Mouse (Mus musculus): Measurements from ENCODE around the gene Clybl.

Gene Clybl

DNA sequence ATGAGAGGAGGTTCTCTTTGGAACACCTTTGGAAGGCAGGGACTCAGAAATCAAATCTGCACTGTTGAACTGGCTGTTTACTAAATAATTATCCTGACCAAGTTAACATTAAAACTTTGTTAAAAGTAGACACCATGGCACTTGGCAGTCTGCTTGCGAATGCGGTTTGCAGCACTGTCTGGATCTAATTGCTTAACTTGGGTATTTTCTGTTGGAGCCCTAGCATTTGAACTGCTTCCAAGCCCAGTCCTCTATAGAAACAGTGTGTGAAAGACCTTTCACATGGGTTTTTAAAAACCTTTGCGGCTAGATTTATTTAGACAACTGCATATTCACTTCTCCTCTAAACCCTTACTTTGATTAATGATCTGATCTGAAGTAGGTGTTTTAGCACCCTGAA, 242.9 kb downstream of the Clybl start:
- no peak for DNase-seq (ENCODE audit: low spot score)

DNA sequence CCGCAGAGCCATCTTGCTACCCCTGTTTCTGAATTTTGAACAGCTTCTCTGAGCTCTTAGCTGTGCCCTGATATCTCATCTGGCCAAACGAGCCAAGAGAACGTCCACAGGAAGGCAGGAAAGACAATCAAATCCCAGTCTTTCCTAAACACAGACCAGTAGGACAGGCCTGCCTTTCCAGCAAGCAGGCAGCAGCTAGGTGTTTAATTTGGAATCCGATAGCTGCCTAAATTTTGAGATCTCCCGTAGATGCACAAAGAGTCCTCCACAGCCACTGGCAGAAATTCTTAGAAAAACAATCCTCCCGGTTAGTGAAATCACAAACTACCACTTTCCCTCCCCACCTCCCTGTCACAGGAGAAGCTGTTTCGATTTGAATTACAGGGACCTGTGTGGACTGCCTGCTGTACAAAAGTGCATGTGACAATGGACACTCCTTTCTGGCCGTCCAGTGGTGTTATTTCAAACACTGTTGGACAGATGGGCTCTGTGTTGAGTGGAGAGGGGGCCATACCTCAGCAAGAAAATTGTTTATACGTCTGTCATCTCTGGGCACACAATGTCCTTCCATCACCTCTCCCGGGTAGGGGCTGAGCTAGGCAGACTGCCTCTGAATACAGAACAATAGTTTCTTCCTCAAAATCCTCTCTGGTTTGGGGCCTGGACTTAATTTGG, 245.2 kb downstream of the Clybl start:
- DNase-seq (ENCODE audit: low spot score): no peak

DNA sequence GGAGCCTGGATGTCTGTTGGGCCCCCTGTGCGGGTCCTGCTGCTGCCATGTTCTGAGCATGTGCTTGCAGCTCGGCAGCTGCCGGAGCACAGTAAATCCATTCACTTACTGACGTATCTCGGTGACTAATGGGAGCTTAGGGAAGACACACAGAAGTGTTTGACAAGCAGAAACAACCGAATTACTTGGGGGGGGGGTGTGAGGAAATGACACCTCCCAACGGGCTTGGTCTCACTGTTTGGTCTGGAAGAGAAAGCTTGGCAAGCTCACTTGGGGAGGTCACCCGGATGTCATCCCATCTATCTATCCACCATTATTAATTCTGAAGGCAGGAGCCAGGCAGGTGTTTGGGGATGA, 245.7 kb downstream of the Clybl start:
- no peak for DNase-seq (ENCODE audit: low spot score)

DNA sequence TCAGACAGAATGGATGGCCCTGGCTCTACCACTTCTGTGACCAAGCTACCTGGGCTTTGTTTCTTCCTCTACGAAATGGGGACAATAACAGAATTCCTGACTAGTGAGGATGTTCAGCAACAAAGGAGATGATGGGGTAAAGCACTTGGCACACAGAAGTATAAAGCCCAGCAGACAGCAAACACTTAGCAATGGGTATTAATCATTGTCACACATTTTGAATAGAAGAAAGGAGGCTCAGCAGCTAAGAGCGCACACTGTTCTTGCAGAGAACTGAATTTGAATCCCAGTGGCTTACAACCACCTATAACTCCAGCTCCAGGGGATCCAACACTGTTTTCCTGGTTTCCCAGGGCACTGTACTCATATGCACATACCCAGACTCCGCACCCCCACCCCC, 246.2 kb downstream of the Clybl start:
- no peak for DNase-seq (ENCODE audit: low spot score)

DNA sequence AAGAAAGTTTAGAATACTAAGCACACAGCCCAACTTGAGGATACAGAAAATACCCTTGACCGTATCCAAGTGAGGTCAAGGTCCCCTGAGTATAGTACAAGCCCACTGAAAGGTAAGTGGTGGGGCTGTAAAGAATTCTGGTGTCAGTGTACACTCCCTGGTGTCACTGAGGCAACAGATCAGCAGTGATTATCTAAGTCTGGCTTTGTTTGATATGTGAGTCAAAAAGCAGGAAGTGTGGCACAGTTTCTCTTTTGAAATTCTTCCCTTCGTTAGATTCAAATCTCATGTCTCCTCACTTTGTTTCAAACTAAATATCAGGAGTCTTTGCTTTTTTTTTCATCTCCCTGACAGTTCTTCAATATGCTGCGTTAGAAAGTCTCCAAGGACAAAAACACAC, 251.1 kb downstream of the Clybl start:
- DNase-seq (ENCODE audit: low spot score): no peak

DNA sequence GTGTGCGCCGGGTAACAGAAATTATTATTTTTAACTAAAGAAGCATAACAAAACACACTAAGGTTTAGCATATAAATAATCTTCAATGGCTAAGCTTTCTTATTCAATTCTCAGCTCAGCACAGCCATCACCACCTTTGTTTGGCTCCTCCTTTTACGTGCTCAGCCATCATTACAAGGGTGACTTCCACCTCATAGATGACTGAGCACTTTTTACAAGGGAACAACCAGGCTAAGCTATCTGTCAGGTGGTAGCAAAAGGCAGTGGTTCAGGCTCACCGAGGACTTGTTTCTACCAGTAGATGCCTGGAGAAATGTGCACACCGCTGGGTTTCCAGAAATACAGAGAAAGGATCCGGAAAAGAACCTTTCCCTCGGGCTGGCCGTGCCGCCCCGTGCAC, 252.5 kb downstream of the Clybl start:
- no peak for DNase-seq (ENCODE audit: low spot score)

DNA sequence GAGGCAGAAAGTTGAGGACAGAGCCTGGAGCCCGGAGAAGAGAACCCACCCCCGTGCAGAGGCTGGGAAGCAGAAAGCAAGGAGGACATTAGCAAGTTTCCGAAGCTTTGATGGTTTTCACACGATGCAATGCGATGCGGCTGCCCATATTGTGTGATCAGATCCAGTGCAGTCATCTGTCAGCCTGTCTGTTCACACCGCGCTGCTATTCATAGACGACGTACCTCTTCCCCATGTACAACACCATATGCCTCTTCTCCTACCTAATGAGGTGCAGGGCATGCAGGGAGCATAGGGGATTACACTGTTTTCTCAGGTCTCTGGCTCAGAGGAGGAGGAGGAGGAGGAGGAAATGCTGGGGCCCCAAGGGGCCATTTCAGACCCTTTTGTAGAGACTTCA, 255.3 kb downstream of the Clybl start:
- DNase-seq (ENCODE audit: low spot score): no peak

DNA sequence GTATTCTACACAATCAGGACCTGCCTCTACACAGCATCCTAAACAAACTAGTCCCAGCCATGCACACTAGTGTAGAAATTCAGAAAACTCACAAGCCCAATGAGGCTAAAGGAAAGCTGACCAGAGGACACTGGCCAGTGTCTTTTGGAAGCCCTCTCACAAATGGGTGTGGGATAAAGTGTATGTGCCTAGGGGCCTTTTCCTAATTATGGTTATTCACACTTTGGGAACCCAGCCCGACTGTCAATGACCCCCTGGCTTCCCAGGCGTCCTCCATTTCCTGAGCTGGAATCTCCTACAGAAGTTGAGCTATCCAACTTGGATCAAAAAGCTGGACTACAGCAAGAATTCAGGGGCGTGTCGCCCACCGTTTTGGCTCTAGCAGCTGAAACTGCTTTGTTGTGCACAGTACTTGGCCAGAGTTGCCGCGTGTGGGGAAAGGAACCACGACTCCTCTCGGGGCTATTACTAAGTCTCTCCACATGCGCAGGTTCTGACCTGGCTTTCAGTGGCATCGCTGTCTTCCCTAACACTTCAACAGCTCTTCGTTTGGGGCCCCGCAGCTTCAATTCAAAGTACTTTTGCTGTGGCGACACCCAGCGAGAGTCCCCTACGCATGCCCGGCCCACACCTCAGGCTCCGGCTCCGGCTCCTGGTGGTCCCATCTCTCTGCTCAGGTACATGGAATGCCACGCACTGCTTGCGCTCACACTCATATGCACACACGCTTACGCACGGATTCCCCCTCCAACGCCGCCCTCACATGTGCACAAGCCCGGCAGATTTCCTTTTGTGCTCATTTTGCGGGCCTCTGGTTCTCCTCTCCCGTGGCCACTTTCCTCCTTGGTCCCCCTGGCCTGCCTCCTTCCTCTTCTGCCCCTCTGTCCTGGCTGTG, 268.3 kb downstream of the Clybl start:
- DNase-seq (ENCODE audit: low spot score): no peak

DNA sequence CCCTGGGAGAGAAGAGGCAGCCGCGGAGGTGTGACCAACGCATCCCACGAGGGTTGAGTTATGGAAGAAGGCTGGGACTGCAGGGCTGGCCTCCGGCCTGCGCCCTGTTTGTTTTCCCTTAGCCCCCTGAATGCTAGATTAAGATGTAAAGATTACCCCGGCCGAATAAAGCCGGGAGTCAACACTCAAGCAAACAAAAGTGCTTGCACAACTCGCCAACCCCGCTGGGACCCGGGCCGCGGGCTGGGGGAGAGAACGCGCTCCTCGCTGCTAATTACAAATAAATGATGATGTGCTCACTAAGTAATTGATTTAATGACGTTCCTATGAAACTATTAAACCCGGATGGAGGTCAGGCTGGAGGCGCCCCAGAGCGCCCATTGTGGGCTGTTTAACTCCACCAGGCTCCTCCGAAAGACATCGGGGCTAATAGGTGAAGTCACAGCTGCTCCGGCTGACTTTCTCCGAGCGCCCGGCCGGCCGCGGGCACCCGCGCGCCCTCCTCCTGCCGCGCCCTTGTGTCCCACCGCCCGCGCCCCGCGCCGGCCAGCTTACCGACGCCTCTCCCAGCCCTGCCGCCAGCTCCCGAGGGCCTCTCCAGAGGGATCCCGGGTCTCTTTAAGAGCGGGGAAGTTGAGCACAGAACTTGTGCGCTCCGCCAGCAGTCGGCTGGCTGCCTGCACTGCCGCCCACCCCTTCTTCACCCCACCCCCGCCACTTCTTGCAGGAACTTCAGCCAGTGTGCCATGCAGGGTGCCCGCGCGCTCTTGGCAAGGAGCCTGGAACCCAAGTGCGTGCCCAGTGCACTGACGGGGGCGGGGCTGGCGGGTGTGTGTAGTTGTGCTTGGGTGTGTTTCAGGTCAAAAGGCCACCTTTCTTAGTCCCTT, 269.2 kb downstream of the Clybl start, which contains the start of gene Gm5089:
TSS of gene Gm5089 (minus strand) at position 620 of the 887 bp plus-strand sequence.
- DNase-seq (ENCODE audit: low spot score): no peak

DNA sequence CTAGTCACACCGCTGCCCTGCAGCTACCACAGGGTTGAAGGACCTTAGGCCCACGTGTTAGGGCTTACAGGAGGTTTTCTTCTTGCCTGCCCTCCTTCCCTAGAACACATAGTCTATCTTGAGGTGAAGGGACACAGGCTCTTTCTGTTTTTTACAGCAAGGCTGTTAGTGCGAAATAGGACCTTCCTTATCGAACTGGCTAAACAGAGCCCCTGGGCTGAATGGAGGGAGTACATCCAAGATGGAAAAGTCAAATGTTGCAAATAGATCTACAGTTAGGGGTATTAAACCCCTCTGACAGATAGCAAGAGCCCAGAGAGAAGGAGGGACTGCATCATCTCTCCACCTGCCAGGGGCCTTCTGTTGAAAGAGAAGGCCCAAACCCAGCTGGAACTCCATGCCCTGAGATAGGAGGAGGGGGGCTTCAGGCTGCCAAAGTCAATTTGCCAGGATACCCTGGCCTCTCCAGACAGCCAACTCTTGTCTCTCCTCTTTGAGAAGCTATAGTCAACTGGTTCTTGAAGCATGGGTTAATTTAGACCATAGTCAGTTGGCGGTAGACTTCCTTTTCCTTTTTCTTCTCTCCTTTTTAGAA, 270.1 kb downstream of the Clybl start:
- no peak for DNase-seq (ENCODE audit: low spot score)

Data from testis, postnatal 14 days (tissue).